Mouse (Mus musculus): ENCODE results near the gene BC003965.
"Not testable (repeated sequence)": the region's sequence is repeated elsewhere in the genome, so short reads cannot be mapped to it uniquely, and the experiment has no call there.

BC003965 gene

DNA sequence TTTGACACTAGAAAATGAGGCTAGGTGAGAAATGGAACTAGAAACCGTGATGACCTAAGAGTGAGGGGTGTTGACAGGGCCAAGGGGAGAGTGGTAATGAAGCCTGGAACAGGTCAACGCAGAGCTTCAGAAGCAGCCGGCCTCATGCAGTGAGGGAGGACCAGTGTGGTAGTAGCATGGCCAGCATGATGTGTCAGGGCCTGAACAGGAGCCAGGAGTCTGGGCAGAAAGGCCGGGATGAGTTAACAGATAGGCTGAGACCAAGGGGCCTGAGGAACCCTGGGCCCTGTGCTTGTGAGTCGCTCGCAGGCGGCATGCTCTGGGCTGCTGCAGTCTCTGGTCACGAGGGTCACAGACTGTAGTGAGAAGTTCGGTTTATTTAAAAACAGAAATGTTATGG is 34.6 kb downstream of the BC003965 start:
- DNase-seq (ENCODE audit: low read depth, low spot score): no peak

DNA sequence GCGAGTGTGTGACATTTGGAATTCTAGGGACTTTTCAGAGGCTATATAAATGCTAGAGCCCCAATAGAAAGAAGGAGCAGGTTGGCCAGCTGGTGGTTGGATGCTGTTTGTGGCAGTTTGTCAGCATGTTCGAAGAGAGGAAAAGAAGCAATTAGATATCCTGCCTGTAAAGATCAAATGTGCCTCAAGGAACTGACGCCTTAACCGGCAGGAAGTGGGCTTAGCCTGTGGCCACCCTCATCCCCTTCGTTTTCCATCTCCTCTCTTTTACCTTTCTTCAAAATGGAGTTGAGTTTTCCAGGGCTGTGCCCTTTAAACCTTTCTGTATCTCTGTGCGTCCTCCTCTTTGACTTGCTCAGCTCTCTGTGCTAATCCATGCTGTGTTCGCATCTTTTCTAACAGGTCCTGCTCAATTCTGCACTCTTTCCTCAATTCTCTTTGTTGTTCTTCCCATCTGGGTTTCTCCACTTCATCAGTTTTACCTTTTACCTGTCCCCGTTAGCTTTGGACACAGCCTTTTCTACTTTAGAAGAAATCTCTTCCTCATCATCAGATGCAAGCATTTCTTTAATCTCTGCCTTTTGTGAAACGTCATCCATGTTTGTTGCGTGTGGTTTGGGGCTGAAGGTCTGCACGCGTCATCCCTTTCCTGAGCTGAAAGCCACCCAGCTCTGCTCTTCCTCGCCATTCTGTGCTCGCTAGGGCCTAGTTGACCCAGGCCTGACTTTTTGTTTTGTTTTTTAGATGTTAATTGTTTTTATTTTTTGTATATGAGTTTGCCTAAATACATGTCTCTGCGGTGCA is 35.3 kb downstream of the BC003965 start:
- no peak for DNase-seq (ENCODE audit: low read depth, low spot score)

DNA sequence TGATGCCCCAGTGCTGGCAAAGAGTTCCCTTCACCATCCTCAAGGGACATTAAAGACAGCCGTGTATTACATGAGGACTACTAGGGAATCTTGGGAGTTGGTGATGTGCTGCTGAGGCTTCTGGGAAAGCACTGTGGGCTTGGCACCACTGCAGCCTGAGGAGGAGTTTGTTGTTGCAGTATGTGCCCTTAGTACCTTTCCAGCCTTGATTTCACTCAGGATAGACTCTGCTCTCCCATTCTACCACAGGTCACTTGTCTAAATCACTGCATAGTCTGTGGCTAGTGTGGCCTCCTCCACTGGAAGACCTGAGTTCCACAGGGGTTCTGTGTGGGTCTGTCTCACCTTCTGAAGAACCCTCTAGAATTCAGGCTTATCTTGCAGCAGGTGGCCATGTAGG is 36.4 kb downstream of the BC003965 start:
- no peak for DNase-seq (ENCODE audit: low read depth, low spot score)

DNA sequence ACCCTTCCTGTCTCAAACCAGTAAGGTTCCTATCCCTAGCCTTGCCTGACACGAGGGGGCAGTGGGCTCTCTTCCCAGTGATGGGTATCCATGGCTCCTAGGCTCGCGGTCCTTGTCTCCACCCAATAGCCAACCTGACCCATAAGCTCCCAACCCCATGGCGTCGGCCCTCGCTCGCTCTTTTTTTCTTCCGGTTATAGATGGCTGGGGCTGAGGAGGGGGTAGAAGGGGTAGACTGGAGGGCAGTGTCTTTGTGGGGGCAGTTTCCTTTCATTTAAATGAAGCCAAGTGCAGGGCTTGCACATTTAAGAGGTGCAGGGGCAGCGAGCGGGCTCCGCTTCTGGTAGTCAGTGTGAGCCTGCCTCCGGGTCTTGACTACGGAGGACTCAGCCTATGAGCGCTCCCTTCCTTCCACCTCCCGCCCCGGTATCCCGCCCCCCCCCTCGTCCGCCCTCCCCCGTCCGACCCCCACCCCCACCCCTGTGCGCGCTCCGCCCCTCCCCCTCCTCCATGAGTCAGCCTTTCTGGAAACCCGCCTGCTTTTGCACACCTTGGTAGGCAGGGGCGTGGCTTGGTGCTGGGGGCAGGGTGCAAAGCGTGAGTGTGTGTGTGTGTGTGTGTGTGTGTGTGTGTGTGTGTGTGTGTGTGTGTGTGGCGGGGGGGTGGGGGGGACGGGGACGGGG is 37.6 kb downstream of the BC003965 start:
- no peak for DNase-seq (ENCODE audit: low read depth, low spot score)

DNA sequence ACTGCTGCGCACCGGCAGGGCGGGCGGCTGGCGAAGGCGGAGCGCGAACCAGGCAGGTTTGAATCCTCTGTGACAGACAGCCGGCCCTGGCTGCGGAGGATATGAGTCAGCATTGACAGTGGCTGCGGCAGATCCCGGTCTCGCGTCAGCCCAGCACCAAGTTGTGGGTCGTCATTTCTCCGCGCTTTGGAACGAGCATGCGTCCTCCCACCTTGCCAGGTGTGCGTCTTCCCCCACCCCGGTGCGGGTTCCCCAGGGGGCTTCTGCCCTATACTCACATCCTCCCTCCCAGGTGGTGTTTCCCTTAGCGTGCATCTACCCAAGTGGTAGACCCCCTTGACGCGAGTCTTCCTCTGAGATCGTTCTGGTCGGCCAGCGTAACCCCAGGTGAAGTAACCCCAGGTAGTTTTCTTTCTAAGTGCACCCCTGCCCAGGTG is 38.2 kb downstream of the BC003965 start:
- DNase-seq (ENCODE audit: low read depth, low spot score): not testable (repeated sequence)

DNA sequence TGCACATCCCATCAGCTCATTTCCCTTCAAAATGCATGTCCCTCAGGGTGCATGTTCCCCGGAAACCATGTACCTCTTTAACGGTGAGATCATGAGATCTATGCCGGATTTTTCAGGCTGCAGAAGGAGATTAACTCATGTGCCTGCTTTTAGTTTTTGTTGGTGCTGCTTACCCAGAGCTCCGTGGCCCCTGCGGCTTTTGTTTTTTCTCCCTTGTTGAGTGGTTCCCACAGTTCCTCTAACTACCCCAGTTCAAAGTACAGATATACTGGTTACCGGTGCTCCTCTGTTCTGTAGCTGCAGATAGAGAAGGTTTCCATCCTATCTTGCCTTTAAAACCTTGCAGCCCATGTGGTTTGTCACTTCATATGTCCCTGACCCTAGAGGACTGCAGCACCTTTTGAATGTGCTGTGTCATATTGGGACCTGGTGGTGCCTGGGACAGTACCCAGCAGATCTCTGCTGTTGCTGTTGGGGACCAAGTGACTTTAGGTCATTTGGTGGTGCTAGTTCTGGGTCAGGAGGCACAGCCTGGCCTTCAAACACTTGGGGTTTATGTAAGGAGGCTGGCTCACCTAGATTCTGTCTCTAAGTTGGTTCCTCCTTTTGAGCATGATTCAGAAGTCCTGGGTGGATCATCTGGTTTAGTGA is 38.7 kb downstream of the BC003965 start:
- DNase-seq (ENCODE audit: low read depth, low spot score): no peak

DNA sequence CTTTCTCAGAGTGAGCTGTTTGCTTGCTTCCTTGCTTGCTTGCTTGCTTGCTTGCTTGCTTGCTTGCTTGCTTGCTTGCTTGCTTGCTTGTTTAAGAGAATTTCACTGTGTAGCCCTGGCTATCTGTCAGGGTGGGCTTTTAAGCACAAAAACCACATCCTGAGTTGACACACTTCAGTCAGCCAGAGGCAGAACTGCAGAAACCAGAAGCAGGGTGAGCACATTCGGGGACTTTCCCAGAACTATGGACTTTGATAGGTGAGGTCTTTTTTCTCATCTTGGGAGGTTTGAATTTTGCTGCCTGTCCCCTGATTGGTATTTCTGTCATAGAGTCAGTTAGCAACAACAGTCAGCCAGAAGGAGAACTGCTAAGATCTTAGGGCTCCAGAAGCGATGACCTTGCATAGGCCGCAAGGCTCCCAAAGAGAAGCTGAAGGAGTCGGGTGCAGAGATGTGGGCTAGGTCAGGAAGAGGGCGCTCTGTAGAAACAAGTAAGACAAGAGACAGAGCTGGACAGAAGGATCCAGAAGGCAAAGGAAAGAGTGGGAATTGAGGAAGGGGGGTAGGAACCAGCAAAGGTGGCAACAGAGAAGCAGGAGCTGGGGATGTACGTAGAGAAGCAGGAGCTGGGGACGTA is 40.4 kb downstream of the BC003965 start:
- no peak for DNase-seq (ENCODE audit: low read depth, low spot score)

DNA sequence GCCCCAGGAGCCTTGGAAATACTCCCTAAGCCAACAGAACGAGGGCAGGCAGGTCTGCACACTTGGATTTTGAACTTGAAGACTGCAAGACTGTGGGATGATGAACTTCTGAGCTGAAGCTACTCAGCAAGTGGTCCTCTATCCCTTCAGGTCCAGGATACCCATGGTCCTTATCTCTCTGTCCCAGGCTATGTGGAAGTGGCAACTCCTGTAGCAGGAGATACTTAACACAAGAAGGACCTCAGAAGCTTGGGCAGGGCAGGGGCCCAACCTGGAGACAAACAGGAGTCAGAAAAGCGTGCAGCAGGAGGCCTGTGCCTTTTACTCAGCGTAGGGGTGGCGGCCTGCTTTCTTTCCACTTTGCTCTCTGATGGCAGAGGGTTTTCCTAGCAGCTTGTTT is 41.3 kb downstream of the BC003965 start:
- no peak for DNase-seq (ENCODE audit: low read depth, low spot score)

DNA sequence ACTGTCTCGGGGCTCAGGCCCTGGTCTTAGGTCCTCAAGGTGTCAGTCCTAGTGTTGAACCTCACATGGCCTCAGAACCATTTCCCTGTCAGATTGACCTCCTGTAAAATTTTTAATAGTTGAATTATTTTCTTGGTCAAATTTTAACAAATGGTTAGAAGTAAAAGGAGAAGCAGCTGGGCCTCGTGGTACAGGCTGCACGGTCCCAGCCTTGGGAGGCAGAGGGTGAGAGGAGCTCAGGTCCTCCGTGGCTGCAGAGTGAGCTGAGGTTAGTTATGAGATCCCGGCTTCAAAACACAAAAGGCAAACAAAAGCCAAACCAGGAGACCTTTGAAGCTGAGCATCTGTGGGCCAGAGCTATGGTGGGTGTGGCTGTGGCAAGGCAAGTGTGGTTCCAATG is 43.6 kb downstream of the BC003965 start:
- DNase-seq (ENCODE audit: low read depth, low spot score): no peak

DNA sequence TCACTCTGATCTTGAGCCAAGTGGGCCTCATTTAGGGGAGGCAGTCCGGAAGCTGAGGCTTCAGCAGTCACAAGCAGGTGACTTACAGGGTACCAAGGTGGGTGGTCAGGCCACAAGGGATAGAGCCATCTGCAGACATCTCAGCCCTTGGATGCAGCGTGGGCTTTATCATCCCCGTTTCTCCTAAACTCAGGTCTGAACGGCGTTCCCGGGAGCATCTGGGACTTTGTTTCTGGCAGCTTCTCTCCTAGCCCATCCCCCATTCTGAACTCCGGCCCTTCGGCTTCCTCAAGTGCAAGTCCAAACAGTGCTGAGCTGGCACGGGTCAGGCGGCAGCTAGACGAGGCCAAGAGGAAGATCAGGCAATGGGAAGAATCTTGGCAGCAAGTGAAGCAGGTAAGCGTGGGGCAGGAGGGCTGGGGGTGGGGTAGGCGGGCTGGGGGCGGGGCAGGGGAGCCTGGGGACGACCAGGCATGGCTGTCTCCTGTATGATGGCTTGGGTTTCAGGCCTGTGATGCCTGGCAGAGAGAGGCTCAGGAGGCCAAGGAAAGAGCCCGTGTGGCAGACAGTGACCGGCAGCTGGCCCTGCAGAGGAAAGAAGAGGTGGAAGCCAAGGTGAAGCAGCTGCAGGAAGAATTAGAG is 45.8 kb downstream of the BC003965 start:
- not testable (repeated sequence) for DNase-seq (ENCODE audit: low read depth, low spot score)

DNA sequence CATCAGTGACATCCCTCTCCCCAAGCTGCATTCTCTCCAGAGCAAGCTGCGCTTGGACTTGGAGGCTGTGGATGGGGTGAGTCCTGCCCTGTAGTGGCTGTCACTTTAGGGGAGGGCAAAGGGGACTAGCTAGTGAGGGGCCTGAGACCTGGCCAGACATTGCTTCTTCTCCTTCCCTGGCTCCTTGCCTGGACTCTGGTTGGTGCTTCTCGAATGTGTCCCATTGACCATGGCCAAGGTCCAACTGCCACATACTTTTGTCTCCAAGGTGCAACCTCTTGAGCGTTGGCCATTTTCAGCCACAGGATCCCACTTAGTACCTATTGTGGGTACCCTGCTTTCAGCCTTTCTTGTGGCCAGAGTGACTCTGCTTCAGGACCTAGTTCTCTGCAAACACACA is 46.3 kb downstream of the BC003965 start:
- DNase-seq (ENCODE audit: low read depth, low spot score): no peak

DNA sequence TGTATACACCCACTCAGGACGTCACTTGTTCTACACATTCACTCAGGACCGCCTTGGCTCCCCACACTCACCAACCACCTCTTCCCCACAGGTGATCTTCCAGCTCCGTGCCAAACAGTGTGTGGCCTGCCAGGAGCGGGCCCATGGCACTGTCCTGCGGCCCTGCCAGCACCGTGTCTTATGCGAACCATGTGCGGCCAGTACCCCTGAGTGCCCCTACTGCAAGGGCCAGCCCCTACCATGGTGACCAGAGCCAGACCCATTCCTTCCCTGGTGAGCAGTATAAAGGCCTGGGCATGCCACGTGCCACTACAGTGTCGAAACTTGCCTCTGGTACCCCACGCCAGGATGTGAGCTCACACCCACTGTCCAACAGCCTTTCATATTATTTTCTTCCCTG is 47.3 kb downstream of the BC003965 start:
- DNase-seq (ENCODE audit: low read depth, low spot score): not testable (repeated sequence)

DNA sequence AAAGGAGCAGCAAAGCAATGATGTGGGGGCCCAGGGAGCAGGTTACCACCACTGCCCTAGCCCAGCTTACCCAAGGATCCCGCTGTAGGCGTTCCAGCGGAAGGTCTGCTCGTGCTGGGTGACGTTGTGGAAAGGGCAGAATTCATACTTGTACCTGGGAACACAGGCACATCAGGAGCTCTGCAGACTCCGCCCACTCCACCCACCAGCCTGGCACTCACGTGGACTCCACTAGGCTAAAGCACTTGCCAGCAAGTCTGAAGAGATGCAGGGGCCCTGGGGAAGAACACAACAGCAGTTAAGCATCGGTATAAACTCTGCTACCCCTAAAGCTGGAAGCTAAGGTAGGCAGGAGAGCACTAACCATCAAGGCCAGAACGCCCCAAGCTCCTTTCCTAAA is 51.3 kb downstream of the BC003965 start:
- DNase-seq (ENCODE audit: low read depth, low spot score): no peak
